Mouse (Mus musculus): ENCODE measurements at regions not wholly inside any gene's neighbourhood (a gene's known extent, or its start where the extent isn't known, plus 50 kb on each side); places are given as distances from the start of the nearest gene placed in this dataset.

- intact Hi-C loops (cut with DNase I), result no loop called here
Observed at GRCm38 (mm10) chr16:25042669-25043440, 243.8 kb upstream of the Tprg start.

DNA sequence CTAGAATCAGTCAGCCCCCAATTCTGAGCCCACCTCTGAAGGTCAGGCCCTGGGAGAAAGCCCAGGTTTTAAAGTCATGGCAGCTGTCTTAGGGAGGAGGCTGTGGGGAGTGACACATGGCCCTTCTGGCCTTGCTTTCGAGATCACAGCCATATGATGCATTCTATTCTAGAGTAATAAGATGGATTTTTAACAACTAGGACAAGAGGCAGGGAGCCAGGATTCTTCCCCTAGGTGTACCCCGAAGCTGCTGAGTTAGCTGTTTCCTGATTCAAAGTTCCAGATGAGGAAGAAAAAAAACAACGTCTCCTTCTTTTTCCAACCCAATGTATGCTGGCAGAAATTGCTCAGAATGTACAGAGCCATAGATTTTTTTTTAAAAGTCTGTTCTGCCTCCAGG lies 242.0 kb upstream of the Tprg start:
- no peak for DNase-seq
- intact Hi-C loops (cut with DNase I), result no loop called here

More at GRCm38 (mm10) chr16:25042669-25043440, 243.8 kb upstream of the Tprg start:
- peak; percentile 31 to 47 for DNase-seq

- intact Hi-C loops (cut with DNase I), result no loop called here
- no peak for DNase-seq
Observed at GRCm38 (mm10) chr16:25047726-25048125, 238.9 kb upstream of the Tprg start.

DNA sequence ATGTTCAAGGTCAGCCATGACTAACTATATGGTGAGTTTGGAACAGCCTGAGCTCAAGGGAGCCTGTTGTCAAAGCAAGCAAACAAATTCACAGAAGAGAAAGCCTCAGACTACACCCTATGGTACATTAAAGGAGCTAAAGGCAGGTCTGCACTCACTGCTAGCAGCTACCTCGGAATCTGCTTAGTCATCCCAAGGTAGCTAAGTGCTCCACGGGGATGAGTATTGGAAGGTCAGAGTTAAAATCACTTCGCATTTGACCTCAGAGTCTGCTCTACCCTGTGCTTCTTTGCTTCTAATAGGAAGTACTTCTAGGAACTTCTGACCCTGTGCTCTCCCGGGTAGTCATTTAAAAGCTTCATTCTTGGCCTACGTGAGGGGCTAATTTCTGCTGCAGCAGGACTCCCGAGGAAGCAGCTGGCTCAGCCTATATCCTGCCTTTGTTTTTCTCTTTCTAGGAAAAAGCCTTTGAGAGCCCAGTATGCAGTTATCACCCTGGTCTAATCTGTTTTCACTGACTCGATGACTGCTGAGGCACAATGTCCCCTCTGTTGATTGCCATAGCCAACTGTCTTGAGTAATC lies 236.6 kb upstream of the Tprg start:
- no peak for DNase-seq
- intact Hi-C loops (cut with DNase I), result no loop called here

GRCm38 (mm10) chr16:25051044-25051443 lies 235.6 kb upstream of the Tprg start:
- intact Hi-C loops (cut with DNase I), result no loop called here
- no peak for DNase-seq

DNA sequence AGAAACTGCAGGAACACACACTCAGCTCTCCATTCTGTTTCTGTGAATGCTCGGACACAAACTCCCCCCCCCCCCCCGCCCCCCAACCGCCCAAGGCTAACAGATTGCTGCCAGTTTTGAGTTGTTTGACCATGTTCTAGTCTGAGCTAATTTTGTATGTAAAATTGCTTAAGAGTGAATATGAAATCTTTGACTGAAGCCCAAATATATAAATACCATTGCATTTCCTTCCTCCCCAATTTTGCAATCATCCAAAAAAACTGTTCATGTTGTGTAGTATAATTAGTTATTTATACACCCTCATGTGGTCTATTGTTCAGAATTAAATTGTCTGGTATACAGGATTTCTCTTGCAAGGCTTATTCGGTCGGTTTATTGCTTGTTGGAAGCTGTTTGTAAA lies 234.2 kb upstream of the Tprg start:
- intact Hi-C loops (cut with DNase I), result no loop called here
- DNase-seq, result no peak

DNA sequence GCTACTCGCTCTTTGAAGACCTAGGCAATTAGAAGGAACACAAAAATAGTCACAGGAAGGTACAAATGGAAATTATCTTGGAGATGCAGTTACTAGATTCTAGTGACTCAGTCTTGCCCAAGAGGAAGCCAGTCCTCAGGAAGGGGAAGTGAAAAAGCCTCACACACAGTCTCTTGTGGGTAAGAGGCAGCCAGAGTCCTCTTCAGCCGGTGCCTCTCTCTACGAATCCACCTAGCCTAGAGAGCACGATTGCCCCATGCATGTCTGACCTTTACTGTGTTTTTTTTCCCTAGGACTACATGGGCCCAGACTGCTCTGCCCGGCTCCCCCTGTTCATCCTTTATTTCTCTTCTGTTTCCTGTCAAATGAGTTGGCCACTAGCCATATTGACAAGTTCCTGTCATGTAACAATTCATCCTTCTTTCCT lies 233.7 kb upstream of the Tprg start:
- no peak for DNase-seq

DNA sequence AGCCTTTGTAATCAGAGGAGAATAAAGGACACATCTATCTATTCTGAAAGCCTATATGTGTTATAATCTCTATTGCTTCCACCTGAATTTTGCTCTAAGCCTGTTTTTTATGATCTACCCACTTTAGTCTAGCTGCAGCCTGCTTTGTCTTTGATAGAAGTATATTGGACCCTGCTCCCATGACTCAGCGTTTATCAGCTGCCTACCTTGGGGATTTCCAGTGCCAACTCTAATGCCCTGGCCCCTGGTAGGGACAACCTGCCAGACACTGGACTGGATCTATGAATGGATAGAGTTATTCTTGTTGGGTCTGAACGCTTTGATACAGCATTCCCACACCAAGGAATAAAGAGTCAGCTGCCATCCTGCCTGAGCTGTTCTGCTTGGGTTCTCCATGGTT lies 232.3 kb upstream of the Tprg start:
- no peak for DNase-seq
- intact Hi-C loops (cut with DNase I), result no loop called here

More for the DNA sequence above, 233.7 kb upstream of the Tprg start:
- intact Hi-C loops (cut with DNase I), result no loop called here

DNA sequence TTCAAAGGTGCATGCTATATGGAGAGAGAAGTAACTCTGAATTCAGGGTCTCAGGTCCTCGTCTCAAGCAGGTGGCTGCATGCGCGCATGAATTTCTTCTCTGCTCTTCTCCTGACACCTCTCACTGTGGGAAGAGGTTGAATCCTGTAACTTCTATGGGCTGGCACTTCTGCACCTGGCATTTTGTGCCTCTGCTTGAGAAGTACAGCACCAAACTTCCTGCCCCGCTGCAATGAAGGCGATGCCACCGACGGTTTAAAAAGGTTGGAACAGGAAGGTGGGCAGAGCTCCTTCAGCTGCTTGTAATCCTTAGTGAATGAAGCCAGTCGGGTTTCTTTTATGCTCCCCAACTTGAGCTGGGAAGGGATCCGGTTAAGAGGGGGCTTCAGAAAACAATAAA lies 231.2 kb upstream of the Tprg start:
- DNase-seq, result no peak
- intact Hi-C loops (cut with DNase I), result loop anchor here (5.0 kb wide), 1 partner anchor 143 kb away; no protein-coding TSS in a partner anchor

GRCm38 (mm10) chr16:25058051-25058747 lies 228.4 kb upstream of the Tprg start:
- no peak for DNase-seq
- intact Hi-C loops (cut with DNase I), result loop anchor here (2.0 to 5.0 kb wide), 2 partner anchors 45 to 146 kb away; no protein-coding TSS in a partner anchor

DNA sequence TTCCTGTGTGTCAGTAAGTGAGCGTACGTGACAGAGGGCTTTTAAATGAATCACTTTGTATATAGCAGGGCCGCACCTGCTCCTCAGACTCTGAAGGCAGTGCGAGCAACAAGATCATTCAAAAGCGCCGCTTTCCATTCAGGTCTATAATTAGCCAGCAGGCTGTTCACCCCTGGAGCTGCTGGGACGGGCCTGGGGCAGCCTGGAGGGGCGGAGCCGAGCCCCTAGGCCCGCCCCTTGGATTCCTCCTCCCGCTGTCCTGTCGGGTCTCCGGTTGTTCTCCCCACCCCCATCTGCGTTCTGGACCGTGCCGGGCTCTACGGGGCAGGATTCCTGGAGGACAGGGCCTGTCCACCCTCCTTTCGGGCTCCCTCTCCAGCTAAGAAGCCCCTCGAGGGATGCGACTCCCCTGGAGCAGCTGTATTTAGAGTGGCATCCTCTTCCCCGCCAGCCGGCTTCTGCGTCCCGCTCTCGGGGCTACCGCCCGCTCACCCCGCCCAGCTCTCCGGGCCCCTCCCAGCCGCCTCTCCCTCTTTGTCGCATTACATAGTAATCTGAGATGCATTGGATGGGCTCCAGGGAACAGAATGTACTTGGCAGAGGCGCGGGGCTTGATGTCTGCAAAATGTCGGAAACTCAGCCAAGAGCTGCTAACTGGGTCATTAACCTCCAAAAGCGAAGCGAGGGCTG lies 227.7 kb upstream of the Tprg start:
- peak; percentile 96 to 98 for DNase-seq
- intact Hi-C loops (cut with DNase I), result loop anchor here (1.0 to 5.0 kb wide), 3 partner anchors 46 to 1071 kb away; partner anchors contain the start of genes Bcl6 and Gm37419

- no peak for DNase-seq
- intact Hi-C loops (cut with DNase I), result loop anchor here (1.0 to 5.0 kb wide), 3 partner anchors 47 to 1071 kb away; partner anchors contain the start of genes Bcl6 and Gm37419
Observed at GRCm38 (mm10) chr16:25059504-25059992, 227.1 kb upstream of the Tprg start.

DNA sequence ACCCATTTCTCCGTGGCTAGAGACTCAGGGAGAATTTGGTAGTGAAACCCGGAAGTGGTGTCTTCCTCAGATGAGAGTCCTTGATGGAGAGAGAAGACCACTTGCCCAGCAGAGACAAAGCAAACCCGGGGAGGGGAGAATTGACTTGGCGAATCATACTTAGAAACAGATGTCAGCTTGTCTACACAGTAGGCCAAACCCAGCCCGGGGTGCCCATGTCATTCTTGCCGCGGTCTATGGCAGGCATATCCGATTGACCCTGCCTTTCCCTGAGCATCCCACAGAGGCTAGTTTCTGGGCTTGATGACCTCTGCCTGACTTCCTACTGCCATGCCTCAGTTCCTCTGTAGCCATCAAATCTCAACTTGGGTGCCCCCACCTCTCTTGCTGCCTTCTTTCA lies 226.4 kb upstream of the Tprg start:
- intact Hi-C loops (cut with DNase I), result loop anchor here (5.0 to 10.0 kb wide), 5 partner anchors 315 to 778 kb away; partner anchors contain the start of gene Lpp
- no peak for DNase-seq

GRCm38 (mm10) chr16:25061631-25062030 lies 225.0 kb upstream of the Tprg start:
- no peak for DNase-seq
- intact Hi-C loops (cut with DNase I), result loop anchor here (1.0 to 10.0 kb wide), 6 partner anchors 317 to 1076 kb away; partner anchors contain the start of gene Lpp

- intact Hi-C loops (cut with DNase I), result loop anchor here (1.0 to 10.0 kb wide), 6 partner anchors 319 to 1082 kb away; partner anchors contain the start of gene Lpp
Observed at GRCm38 (mm10) chr16:25063981-25064380, 222.6 kb upstream of the Tprg start.

DNA sequence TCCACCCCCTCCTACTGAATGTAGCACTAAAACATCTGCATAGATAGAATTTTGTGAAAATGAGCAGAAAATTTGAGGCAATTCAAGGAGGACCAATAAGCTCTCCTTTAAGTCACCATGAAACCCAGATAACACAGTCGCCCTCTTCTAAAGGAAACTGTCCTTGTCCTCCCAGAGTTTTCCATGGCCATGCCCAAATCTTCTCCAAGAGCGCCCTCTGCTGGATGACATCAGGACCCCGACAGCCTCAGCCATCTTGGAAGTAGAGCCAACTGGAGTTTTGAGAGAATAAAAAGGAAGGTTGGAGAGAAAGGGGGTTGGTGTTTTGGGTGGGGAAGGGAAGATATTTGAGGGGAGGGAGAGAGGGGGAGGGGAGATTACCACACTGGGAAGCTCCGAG lies 222.1 kb upstream of the Tprg start:
- intact Hi-C loops (cut with DNase I), result loop anchor here (1.0 to 10.0 kb wide), 6 partner anchors 320 to 1082 kb away; partner anchors contain the start of gene Lpp
- peak; percentile 92 to 97 for DNase-seq

More at GRCm38 (mm10) chr16:25063981-25064380, 222.6 kb upstream of the Tprg start:
- no peak for DNase-seq

GRCm38 (mm10) chr16:25066822-25067221 lies 219.8 kb upstream of the Tprg start:
- peak; percentile 23 to 43 for DNase-seq
- intact Hi-C loops (cut with DNase I), result loop anchor here (5.0 to 10.0 kb wide), 3 partner anchors 195 to 492 kb away; no protein-coding TSS in a partner anchor

DNA sequence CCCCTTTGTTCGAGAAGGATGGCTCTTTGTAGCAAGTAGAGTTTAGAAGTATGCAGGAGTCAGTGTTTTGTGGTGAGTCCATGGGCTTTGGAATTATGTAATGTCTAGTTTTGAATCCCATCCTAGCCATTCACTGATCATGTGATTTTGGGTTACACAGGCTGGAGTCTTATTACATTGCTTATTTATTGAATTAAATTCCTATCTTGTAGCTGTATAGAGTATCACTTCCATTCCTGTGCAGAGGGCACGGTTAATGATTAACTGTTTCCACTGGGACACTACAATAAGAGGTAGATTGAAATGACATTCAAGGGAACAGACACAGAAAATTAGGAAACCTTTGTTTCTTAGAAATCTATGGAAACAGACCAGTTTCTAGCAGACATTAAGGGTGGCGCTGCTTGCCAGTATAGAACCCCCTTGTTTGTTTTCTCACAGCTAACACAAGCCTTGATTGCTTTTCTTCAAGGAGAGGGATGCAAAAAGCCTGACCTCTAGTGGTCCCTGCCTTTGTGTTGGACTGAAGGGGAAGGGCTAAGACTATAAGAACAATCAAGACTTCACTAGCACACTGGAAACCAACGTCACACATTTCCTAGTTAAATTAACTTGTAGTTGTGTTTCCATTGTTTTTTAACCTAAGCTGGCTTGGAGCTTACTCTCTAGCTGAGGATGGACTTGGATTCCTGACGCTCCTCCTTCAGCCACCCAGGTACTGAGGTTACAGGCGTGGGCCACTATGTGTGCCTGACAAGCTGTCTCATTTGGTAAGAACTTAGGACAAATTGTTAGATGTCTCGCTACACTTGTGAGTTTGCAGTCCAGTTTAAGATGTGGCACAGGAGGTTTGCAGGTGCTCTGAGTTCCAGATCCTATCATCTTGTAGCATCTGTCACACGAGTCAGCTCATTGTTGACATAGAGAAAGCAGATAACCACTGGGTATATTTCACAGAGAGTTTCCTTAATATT lies 219.1 kb upstream of the Tprg start:
- intact Hi-C loops (cut with DNase I), result loop anchor here (5.0 to 10.0 kb wide), 3 partner anchors 195 to 493 kb away; no protein-coding TSS in a partner anchor
- DNase-seq, result peak in 1 of 2 experiments; percentile 55

DNA sequence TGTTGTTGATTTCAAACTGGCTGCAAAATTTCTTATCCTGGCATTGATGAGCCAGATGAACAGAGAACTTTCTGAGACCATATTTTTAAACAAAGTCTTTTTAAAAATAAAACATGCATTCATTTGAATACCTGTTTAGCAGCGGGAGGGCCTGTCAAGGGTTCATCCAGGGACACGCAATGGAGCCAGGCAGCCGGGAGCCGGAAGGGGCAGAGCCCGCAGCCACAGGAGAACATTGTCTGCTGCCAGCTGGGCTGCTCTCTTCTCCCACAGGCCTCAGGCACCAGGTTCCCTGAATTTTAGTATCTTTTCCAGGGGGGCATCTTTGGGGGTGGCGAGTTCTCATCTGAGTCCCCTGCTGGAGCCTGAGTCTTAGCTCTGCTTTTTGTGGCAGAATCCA lies 205.8 kb upstream of the Tprg start:
- DNase-seq, result no peak
- intact Hi-C loops (cut with DNase I), result no loop called here
